Mouse (Mus musculus): Measurements from ENCODE around the gene Gltpd2.
"Not testable (repeated sequence)": the region's sequence is repeated elsewhere in the genome, so short reads cannot be mapped to it uniquely, and the experiment has no call there.

Gltpd2 gene

DNA sequence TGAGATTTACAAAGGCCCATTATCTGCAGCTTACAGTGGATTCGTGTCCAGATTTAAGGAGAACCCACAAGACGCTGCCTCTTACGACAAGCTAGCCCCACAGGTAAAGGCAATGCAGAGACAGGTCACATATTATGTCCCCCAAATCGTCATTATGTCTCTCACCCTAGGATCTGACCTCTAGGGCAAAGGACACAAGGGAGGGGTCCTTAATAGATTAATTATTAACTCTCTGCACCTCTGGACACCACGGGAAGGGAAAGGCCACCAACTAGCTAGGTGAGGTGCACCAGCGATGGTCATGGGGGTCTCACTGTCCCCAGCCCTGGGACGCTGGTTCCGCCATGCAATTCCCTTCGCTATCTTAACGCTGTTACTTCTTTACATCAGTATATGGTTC, at the start of gene Gltpd2:
Gene Gltpd2 (plus strand): TSS at position 274 of the 400 bp plus-strand sequence.
- DNase-seq: no peak

DNA sequence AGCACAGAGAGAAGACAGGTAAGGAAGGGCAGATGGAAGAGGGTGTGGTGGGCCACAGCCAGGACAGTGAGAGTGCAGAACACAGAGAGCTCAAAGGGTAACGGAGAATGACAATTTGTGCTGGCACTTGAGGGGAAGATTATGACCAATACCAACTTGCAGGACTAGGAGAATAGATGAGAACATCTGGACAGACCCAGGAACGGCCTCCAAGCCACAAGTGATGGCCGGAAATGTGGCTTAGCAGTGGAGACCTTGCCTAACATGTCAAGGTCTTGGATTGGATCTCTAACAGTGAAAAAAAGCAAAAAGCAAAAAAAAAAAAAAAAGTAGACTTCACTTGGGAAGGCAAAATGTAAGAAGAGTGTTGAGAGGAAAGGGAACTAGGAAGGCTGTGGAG, 49.2 kb upstream of the Gltpd2 start:
- no peak for DNase-seq

DNA sequence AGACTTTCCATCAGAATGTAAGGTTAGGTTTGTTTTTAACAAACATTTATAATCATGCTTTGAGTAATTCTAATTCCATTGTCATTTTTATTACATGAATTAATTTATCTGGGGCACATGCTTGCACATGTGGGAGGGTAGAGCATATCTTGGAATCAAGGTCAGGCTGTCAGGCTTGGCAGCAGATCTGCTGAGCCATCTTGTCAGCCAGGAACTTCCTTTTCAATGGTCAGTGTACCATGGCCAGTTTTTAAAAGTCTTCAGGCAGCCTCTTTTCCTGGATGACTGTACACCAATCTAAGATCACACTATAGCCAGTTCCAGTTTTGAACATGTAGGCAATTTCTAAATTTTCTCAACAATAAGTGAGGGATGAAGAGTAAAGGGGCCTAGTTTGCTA, 46.3 kb upstream of the Gltpd2 start:
- no peak for DNase-seq

DNA sequence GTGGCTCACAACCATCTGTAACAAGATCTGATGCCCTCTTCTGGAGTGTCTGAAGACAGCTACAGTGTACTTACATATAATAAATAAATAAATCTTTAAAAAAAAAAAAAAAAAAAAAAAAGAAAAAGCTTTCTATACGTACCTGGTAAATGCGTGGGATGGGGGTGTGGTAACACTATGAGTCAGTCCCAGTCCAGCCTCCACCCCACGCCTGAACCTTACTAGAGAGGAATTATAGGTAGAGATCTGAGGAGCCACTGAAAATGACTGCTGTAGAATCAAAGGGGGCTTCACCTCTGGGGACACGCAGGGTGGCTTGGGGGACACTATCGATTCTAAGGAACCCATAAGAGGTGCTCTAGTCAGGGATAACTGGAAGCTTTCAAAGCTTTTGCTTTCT, 45.7 kb upstream of the Gltpd2 start:
- DNase-seq: not testable (repeated sequence)

DNA sequence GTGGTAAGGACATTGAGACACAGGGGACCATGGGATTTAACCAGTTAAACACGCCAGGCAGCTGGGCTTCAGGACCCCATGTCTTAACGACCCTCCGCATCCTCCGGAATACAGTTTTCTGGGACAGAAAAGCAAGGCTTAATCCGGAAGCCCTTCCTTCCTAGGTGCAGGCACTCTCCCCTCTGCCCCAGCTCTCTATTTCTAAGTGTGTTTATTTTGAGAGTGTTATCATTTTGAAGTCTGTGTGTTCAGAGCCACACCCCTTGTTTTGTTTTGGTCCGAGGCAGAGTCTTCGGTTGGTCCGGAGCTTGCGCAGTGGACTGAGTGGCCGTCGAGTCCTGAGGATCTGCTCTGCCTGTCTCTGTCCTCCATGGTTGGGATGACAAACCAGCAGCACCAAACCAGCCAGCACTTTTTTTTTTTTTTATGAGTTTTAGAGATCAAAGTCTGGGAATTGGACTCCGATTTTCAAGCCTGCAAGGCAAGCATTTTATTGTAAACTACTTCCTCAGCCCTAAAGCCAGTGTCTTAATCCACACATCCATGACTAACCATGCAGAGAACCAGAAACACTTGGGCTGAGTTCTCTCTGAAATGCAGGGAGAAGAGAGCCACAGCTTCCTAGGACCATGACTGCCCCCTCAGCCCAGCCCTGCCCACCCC, 44.0 kb upstream of the Gltpd2 start:
- DNase-seq: no peak

DNA sequence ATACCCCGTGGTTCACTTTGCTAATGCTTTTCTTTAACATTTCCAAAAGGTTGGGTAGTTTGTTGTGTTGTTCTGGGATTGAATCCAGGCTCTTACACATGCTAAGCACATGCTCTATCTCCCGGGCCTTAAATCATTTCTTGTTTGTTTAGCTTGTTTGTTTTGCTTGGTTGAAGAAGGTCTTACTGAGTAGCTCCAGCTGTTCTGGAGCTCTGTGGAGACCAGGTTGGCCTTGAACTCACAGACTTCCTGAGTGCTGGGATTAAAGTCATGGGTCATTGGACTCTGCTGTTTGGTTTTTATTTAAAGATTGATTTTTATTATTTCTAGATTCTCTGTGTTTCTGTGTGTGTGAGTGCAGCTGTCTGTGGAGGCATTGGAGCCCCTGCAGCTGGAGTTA, 33.5 kb upstream of the Gltpd2 start:
- DNase-seq: no peak

DNA sequence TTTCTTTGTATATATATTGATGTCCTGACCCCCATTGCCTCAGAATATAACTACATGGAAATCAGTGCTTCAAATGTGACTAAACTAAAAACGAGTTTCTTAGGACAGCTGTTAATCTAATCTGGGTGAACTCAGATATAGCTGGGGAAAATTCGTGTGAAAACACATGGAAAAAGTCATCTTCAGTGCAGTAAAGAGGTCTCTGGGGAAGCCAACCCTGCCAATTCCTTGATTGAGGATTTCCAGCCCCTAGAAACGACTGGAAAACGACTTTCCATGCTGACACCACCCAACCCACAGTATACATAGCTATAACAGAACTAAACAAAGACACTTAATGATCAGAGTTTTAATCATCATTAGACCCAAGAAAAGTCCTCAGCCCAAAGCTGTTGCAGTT, 31.2 kb upstream of the Gltpd2 start:
- no peak for DNase-seq

DNA sequence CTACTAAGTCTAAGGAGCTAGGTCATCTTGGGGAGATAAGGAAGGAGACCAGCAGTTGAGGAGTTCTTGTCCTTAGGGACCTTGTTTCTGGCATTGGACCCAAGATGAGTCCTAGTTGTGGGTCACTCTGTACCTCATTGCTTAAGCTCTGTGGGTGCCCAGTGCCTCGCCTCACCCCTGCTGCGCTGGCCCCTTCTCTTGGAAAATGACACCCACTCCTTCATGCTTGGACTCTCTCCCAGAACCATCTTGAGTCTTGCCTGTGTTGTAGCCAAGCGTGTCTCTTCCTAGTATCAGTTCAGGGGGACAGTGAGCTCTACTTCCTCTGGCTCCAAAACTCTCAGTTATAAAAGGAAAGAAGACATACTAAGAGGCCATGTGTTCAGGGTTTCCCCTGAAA, 29.9 kb upstream of the Gltpd2 start:
- no peak for DNase-seq

DNA sequence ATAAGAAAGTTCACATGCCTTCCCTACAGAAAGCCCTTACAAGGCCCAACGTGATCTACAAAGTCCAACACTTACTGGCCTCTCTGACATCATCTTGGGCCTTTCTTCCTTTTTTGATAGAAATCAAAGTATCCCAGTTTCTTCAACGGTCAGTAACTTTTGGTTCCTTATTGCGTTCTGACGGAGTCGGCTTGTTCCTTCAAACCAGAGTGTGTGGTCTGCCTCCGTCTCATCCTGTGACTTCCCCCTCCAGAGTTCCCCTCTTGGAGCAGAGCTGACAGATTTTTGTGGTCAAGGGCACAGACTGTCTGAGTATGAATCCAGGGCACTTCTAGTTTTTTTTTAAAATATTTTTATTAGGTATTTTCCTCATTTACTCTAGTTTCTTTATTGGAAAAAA, 29.3 kb upstream of the Gltpd2 start:
- no peak for DNase-seq

DNA sequence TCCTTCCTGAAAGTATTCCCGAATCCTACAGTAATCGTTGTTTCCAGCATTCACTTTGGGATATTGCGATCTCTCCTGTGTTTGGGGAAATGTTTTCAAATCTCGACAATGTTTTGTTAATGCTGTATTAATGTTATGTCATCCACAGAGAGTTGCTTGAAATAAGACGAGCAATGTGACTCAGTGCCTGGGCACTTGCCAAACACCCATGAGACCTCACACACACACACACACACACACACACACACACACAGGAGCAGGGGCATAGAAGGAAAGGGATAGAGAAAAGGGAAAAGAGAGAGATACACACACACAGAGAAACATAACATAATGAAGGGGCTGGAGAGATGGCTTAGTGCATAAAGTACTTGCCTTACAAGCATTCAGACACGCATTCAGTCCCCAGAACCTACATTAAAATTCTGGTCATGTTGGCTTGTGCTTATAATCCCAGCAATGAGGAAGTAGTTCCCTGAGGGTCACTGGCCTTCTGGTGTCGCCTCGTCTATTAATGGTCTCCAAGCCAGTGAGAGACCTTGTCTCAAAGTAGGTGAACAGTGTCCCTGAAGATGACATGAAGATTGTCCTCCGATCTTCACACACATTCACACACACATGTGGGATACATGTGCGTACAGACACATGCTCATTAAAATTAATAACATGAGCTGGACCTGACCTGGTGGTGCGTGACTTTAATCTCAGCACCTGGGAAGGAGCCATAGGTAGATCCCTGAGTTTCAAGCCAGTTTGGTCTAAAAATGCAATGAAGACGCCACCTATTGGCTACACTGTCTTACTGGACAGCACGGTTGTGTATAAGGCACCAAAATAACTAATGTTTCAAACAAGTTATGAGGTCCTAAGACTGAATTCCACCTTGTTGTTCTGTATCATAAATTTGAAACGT, 19.2 kb upstream of the Gltpd2 start:
- DNase-seq: peak; percentile 11 to 18

DNA sequence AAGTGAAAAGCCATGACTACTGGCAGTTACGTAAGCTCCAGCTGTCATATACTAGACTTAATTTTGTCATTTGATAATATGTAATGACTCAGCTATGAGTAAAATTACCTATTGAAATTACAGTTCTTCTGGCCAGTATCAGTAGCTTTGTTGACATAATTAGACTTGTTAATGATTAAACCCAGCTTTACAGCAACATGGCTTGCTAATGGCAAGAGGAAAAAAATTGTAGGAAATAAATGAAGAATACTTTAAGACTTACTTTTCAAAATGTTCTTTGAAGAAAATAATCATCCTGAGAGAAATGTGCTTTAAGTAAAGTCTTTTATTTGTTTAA, 18.6 kb upstream of the Gltpd2 start:
- DNase-seq: no peak

DNA sequence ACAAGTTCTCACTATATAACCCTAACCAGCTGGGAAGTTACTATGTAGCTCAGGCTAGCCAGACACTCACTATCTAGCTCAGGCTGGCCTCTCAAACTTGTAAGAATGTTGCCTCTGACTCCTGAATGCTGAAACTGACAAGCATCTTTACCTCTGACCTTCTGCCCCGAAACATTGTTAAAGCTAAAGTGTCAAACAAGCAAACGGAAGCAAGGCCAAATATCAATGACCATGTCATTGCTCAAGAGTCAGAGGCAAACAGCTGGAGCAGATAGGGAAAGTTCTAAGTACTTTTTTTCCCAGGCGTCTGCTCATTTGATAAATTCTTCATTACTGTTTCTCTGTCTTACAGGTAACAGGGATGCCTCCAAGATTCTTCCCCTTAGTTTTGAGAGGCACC, 17.0 kb upstream of the Gltpd2 start:
- DNase-seq: no peak

DNA sequence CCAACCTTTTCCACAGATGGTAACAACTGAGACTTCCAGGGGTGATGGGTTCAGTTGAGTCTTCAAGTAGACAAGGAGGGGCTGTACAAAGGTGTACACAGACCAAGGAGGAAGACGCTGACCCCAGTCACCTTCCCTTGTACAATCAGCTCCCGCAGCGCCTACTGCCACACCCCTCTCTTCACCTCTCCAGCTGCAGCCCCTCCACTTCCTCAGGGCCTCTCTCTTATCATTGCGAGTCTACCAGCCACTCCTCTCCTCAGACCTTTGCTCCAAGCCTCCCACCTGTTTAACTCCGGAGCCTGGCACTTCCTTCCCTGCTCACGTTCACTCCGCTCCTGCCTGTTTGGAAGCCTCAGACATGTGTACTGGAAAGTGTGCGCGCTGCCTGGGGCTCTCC, 14.0 kb upstream of the Gltpd2 start, which contains the start of gene Tm4sf5:
Gene Tm4sf5 (plus strand): TSS at position 275 of the 400 bp plus-strand sequence.
- DNase-seq: no peak

DNA sequence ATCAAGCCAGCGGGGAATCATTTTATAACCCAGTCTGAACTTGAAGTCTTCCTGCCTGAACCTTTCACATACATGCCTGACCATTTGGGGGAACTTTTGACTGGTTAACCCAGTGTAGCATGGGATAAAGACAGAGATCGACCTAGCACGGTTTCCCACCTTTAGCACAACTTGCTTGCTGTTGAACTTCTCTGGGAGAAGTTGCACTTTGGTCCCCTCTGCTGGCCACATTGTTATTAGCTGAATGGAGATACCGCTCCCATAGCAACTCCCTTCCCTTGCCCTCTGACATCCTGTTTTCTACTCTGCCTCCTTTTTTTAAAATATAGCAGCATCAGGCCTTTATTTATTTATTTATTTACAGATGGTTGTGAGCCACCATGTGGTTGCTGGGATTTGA, 12.6 kb upstream of the Gltpd2 start:
- DNase-seq: peak; percentile 73 to 74

DNA sequence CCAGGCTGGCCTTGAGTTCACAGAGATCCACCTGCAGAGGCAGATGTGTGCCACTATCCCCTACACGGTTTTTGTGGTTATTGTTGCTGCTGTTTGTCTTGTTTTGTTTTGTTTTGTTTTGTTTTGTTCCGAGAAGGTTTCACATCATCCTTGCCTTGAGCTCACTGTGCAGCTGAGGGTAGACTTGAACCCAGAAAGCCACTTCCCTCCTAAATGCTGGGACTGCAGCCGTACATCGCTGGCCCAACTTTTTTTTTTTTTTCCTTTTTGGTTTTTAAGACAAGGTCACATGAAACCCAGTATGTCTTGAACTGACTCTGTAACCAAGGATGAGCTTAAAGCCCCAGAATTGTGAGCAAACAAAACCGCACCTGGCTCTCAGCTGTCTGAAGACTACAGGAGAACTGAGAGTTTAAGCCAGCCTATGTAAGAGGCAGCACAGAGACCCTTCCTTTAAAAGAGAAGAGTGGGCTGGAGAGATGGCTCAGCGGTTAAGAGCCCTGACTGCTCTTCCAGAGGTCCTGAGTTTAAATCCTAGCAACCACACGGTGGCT, 12.0 kb upstream of the Gltpd2 start:
- no peak for DNase-seq

DNA sequence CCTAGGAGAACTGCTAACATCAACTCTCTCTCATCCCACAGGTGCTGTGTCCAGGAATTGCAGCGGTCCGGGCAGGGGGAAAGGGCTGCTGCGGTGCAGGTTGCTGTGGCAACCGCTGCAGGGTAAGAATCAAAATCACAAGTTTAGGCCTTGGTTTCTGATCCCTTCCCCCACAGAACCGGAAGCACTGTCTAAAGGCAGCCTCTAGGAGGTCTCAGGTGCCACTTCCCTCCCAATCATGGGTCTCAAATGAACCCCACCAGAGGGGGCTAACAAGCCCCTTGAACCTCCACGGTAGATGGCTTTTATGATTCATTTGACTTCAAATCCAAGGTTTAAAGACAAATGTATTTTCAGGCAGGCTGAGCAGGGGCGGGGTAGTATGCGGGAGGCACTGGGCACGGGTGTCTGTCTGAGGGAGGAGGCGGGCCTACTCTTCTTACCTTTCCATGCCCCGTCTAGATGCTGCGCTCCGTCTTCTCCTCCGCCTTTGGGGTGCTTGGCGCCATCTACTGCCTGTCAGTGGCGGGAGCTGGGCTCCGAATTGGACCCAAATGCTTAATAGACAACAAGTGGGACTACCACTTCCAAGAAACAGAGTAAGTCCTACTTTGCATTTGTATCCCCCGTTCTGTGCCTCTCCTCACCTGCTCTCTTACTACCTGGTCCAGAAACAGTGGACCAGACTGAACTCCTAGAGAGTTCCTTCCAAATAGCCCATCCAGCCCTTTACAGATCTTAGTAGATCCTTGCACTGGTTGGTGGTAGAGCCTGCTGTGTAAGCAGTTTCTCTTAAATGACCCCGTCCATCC, 9.0 kb upstream of the Gltpd2 start:
- DNase-seq: peak; percentile 58 to 63

DNA sequence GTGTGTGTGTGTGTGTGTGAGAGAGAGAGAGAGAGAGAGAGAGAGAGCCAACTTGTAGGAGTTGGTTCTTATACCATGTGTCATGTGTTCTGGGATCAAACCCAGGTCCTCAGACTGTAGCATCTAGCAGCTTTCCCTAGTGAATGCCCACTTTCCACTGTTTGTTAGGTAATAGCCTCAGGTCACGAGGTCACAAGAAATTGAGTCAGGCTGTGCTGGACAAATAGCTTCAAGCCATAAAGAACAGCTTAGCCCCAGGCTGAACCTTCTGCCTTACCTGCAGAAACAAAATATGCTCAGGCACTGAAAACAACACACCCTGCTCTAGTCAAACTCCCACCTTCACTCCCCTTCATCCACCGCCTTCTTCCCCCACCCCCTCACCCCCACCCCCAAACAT, 7.8 kb upstream of the Gltpd2 start:
- DNase-seq: no peak

DNA sequence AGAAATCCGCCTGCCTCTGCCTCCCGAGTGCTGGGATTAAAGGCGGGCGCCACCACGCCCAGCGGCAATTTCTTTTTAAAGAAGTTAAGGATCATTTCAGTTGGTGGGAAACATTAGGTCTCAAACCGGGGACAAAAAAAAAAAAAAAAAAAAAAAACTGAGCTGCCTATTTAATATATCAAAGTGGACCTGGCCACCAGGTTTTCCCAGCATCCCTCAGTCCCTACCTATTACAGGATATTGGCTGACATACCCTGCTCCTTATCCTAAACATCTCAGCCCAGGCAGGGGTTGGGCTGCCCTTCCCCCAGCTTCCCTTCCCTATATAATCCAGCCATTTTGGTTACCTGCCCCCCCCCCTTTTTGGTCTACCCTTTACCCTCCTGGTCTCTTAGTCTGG, 7.2 kb upstream of the Gltpd2 start:
- DNase-seq: no peak

DNA sequence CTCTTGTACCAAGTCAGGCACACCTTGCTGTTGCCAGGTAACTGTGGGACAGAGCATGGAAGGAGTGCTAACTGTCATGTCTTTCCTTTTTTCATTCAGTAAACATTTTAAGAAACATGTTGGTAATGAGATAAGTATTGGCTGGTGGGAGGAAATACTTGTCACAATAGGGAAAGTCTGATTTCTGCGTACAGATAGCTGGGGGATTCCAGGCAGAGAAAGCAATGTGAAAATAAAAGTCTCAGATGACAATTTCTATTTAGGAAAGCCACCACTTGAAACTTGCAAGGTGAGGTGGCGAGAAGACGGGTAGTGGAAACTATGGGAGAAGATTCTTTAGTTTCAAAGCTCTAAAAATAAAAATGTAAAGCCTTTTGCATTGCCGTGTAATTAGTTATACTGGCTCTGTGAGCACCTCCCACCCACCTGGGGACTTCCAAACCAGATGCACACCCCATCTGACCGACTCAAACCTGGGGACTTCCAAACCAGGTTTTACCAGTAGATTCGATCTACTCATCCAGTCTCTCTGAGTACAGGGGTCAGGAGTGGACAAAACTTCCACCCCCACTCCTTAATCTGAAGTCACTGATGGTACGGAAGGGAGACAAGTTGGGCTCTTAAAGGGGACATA, 6.2 kb upstream of the Gltpd2 start:
- no peak for DNase-seq

DNA sequence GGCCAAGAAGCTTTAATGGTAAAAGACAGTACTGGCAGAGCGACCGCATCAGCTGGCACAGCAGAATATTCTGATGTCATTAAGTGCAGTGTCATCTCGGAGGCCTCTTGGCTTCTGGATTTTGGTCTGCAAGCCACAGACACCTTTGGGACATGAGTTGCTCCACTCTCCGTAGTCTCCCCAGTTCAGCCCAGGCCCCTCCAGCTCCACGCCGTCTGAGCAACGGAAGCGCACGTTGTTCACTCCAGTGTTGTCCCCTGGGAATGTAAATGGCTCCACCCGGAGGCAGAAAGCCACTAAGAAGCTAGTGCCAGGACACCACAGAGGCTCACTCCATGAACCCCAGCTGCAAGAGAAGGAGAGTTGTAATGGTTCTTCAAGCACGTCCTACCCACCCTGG, 5.5 kb upstream of the Gltpd2 start:
- DNase-seq: no peak

DNA sequence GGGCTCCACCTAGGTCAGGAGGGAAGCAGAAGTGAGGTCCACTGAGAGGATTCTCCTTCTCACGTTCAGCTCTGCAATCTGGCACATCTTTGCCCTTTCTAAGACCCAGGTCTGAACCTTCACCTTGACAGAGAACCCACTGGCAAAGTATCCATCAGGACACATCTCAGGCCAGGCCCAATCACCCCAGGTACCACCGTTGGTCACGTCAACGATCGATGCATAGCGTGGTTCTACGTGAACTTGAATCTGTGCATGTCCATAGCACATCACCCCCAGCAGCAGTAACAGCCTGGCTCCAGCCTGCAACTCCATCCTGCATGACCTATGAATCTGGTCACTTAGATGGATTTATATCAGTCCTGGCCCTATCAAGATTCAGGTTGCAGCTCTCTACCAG, 4.7 kb upstream of the Gltpd2 start, which contains the start of gene Vmo1:
Gene Vmo1 (minus strand): TSS at position 329 of the 400 bp plus-strand sequence.
- DNase-seq: no peak

DNA sequence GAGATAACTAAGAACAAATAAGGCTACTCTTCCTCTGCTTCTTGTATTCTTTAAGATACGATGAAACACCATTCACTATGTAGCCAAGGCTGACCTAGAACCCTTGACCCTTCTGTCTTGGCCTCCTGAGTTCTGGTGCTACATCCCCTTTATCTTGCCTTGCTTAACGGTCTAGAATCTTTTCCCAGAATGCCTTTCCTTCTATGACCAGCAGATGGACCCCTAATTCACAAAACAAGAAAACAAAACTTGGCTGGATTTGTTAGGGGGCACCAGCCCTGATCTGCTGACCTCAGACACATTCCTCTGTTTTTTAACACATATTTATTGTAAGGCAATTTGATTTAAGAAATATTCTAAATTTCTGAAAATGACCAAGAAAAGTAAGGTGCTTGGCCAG, 2.6 kb upstream of the Gltpd2 start:
- peak; percentile 55 to 61 for DNase-seq

DNA sequence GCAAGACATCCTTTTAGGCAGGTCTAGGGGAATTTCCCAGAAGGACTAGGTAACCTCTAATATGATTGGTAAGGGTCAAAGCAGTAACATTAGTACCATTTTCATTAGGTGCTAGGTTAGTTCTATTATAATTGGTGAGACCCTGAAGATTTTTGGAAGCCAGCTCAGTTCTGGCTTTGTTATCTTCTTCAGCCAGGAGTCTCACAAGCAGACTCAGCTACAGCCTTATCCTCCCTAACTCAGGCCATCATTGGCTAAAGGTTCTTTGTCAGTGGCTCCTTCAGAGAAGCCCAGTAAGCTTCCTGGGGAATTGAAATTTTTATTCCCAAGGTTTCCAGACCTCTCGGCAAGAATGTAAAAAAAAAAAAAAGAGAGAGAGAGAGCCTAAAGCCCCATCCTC, 560 bp upstream of the Gltpd2 start:
- no peak for DNase-seq

Measured in B cell, adult 2 months (primary cell).